Mouse (Mus musculus): ENCODE measurements around the gene Fasn. TPM values are rescaled to one million over a fixed set of nuclear protein-coding genes. Genes with fewer than 3 reads are reported as not detected.
A peak's percentile ranks its signal among the peaks of the same experiment; 100 is the strongest.
"Not testable (repeated sequence)": the region's sequence is repeated elsewhere in the genome, so short reads cannot be mapped to it uniquely, and the experiment has no call there.

Fasn gene
- polyA plus RNA-seq, 1 experiment from 2014 or later: 74.2 TPM

DNA sequence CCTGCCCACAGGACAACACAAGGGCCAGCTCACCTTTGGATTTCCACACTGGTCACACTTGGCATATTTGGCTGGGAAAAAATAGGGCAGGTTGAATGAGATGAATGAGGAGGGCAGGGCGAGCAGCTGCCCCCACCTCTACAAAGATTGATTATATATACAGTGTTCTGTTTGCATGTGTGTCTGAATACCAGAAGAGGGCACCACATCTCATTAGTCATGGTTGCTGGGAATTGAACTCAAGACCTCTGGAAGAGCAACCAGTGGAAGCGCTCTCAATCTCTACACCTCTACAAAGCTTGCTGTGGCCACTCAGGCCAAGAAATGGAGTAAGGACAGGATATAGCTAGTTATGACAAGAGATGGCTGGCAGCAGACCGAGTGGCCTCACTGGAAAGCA is 34.5 kb downstream of the Fasn start:
- Histone ChIP-seq H3K4me2 (replicated peaks) (no peak overlapping the region), H3K4me3 (no peak overlapping the region), H3K27me3 (no peaks in the 10 kb centered on the region), H3K27ac (no peak overlapping the region), H3K36me3 (peaks cover 76% of the 10 kb centered on the region), H3K9ac (no peak overlapping the region), H3K9me3 (no peaks in the 10 kb centered on the region), H3K4me1 (peaks cover 10% of the 10 kb centered on the region)
- 82% methylated on average over 3 of the region's 3 CpGs for WGBS
- no peak for ATAC-seq (ENCODE audit: insufficient number of reproducible peaks, insufficient read depth, low FRiP score, low TSS enrichment)

DNA sequence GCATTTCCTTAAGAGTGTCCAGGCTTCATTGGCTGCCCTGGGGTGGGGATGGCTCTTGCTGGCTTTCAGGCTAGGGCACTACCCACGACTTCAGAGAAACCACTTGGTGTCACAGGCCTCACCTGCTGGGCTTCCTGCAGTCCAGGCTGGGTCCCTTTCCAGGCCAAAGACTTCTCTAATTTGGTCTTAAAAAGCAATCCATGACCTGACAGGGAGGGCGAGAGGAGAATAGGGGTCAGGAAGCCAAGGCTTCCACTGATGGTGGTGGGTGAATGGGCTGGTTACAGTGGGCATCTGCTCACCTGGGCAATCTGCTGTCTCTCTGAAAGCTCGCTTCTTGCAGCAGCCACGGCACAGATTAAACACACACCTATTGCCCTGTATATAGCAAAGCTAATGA is 35.0 kb downstream of the Fasn start:
- H3K4me3 ChIP-seq: no peak overlapping the region
- ATAC-seq (ENCODE audit: insufficient number of reproducible peaks, insufficient read depth, low FRiP score, low TSS enrichment): no peak
- H3K36me3 ChIP-seq: peaks cover 75% of the 10 kb centered on the region
- 82% methylated on average over 4 of the region's 4 CpGs for WGBS
- H3K27me3 ChIP-seq: no peaks in the 10 kb centered on the region
- H3K4me1 ChIP-seq: peaks cover 7% of the 10 kb centered on the region
- no peak overlapping the region; the same call in 1 of the 2 replicates for H3K9ac ChIP-seq
- H3K9me3 ChIP-seq: no peaks in the 10 kb centered on the region
- H3K4me2 ChIP-seq (replicated peaks): no peak overlapping the region
- no peak overlapping the region for H3K27ac ChIP-seq

DNA sequence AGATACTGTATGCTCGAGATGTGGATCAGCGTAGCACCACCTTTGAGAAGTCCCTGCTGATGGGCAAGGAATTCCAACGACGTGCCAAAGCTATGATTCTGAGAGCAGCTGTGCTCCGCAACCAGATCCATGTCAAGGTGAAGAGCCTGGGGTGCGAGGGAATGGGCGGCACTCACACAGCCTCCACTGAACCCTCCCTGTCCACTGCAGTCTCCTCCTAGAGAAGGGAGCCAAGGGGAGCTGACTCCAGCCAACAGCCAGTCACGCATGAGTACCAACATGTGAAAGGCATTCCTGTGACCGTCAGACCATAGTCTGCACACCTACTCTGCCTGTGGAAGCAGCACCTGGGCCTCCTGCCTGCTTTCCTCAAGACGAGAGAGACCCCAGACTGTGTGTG is 35.9 kb downstream of the Fasn start:
- H3K36me3 ChIP-seq: peaks cover 66% of the 10 kb centered on the region
- H3K4me3 ChIP-seq; ATAC-seq (ENCODE audit: insufficient number of reproducible peaks, insufficient read depth, low FRiP score, low TSS enrichment); H3K9ac ChIP-seq; H3K4me1 ChIP-seq; H3K4me2 ChIP-seq (replicated peaks); H3K27me3 ChIP-seq; H3K27ac ChIP-seq; H3K9me3 ChIP-seq: not testable (repeated sequence)
- WGBS: 84% methylated on average over 10 of the region's 10 CpGs

DNA sequence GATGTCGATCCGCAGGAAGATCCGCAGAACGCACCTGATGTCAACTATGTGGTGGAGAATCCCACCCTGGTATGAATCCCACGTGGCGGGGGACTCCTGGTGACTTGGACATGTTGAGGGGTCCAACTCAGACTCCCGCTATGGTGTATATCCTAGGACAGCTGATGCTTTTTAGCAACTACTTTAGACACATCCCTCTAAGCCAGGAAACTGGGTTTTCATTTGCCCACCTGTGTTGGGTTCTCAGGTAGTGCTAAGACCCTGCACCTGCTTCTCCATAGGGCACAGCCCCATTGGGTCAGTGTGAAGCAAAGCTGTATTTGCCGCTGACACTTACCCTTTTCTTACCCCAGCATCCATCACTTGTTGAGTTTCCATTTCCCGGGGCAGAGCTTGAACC is 39.2 kb downstream of the Fasn start:
- 36% methylated on average over 9 of the region's 9 CpGs for WGBS
- H3K4me3 ChIP-seq: peak overlapping the region; percentile 99
- H3K4me2 ChIP-seq (replicated peaks): peak overlapping the region; percentile 98
- no peak overlapping the region for H3K27ac ChIP-seq
- no peaks in the 10 kb centered on the region for H3K27me3 ChIP-seq
- peak overlapping the region; percentile 96 for H3K9ac ChIP-seq
- H3K9me3 ChIP-seq: no peaks in the 10 kb centered on the region
- no peak for ATAC-seq (ENCODE audit: insufficient number of reproducible peaks, insufficient read depth, low FRiP score, low TSS enrichment)
- H3K36me3 ChIP-seq: peaks cover 51% of the 10 kb centered on the region
- H3K4me1 ChIP-seq: peaks cover 13% of the 10 kb centered on the region

DNA sequence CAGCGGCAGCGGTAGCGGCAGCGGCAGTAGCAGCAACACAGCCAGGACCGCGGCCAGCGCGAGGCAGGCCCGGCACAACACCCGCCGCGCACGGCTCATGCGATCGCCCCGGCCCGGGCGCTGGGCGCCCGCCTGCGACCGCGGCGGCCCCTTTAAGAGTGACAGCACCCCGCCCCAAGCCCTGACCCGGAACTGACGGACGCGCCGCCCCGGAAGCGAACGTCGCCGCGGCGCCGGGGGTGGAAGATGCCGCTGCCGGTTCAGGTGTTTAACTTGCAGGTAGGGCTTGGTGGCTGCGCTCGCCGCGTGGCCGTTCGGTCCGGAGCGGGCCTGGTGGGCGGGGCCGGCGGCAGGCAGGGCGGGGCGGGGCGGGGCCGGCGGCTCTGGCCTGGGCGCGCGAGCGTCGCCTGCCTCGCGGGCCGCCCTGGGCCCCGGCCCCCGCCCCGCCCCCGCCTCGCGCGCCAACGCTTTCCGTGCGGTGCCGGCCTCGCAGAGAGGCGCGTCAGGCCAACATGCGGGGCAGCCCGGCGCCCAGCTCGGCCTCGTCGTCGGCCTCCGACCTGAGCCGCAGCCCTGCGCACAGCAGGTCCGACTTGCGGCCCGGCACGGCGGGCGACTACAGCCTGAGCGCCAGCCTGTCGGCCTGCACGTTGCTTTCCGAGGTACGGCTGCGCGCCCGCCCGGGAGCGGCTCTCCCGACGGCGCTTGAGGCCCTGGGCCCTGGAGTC is 40.1 kb downstream of the Fasn start, which contains the start of the genes Rfng and Gps1:
Gene Rfng, minus strand, starts transcription at position 144 of the 728 bp plus-strand sequence.
Gene Gps1, plus strand, starts transcription at position 209 of the 728 bp plus-strand sequence.
- peak within 1 kb of the TSS; percentile 99 for H3K4me3 ChIP-seq
- peak; percentile 74 for ATAC-seq (ENCODE audit: insufficient number of reproducible peaks, insufficient read depth, low FRiP score, low TSS enrichment)
- H3K4me1 ChIP-seq: peaks cover 13% of the 10 kb centered on the region
- H3K27ac ChIP-seq: peak within 1 kb of the TSS; percentile 84
- no peaks in the 10 kb centered on the region for H3K9me3 ChIP-seq
- WGBS: under 1% methylated on average over 70 of the region's 107 CpGs
- no peaks in the 10 kb centered on the region for H3K27me3 ChIP-seq
- peaks cover 42% of the 10 kb centered on the region for H3K36me3 ChIP-seq
- peak within 1 kb of the TSS; percentile 98 for H3K4me2 ChIP-seq (replicated peaks)
- H3K9ac ChIP-seq: peak within 1 kb of the TSS; percentile 96

DNA sequence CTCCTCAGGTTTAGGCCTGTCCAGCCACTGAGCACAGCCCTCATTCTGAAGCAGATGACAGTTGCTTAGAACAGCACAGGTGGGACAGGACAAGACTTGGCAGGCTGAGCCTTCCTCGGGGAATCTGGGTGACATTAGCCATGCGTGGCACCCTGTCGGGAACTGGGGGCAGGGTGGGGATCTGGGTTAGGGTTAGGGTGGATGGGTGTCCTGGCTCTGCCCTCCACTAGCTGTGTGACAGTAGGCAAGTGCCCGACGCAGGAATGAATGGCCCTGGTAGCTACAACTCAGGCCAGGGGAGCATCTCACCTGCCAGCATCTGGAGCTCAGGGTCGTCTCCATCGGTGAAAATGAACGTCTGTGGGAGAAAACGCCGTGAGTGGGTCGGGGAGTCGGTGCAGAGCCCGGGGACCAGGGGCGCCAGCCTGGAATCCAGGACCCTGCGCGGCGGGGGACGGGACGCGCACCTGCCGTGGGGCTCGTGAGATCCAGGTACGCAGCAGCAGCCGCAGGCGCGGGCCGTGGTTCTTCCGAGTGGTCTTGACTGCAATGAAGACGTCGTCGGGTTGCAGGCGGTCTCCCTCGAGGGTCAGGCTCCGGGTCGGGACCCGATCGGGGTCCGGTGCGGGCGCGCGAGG is 40.8 kb downstream of the Fasn start:
- peak; percentile 10; the same call in 1 of the 2 replicates for ATAC-seq (ENCODE audit: insufficient number of reproducible peaks, insufficient read depth, low FRiP score, low TSS enrichment)
- peaks cover 13% of the 10 kb centered on the region for H3K4me1 ChIP-seq
- no peaks in the 10 kb centered on the region for H3K27me3 ChIP-seq
- peak overlapping the region; percentile 99 for H3K4me3 ChIP-seq
- peak overlapping the region; percentile 84 for H3K27ac ChIP-seq
- no peaks in the 10 kb centered on the region for H3K9me3 ChIP-seq
- H3K9ac ChIP-seq: peak overlapping the region; percentile 96
- peak overlapping the region; percentile 98 for H3K4me2 ChIP-seq (replicated peaks)
- peaks cover 38% of the 10 kb centered on the region for H3K36me3 ChIP-seq
- WGBS: 1% methylated on average over 42 of the region's 42 CpGs

DNA sequence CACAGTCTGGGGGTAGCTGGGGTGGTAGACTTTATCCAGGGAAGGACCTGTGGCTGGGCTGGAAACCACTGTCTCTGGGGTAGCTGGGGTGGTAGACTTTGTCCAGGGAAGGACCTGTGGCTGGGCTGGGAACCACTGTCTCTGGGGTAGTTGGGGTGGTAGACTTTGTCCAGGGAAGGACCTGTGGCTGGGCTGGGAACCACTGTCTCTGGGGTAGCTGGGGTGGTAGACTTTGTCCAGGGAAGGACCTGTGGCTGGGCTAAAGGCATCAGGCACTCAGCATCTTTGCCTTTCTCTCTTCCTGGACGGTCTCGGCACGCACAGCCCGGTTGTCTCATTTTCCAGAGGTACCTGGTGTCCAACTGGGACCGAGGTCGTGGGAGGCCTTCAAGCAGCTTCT is 43.0 kb downstream of the Fasn start:
- not testable (repeated sequence) for H3K27me3 ChIP-seq; H3K9me3 ChIP-seq; H3K27ac ChIP-seq; ATAC-seq (ENCODE audit: insufficient number of reproducible peaks, insufficient read depth, low FRiP score, low TSS enrichment); H3K9ac ChIP-seq; H3K4me3 ChIP-seq; H3K4me2 ChIP-seq (replicated peaks)
- peaks cover 19% of the 10 kb centered on the region; the same call in 1 of the 2 replicates for H3K36me3 ChIP-seq
- H3K4me1 ChIP-seq: peaks cover 18% of the 10 kb centered on the region
- WGBS: 86% methylated on average over 6 of the region's 6 CpGs

DNA sequence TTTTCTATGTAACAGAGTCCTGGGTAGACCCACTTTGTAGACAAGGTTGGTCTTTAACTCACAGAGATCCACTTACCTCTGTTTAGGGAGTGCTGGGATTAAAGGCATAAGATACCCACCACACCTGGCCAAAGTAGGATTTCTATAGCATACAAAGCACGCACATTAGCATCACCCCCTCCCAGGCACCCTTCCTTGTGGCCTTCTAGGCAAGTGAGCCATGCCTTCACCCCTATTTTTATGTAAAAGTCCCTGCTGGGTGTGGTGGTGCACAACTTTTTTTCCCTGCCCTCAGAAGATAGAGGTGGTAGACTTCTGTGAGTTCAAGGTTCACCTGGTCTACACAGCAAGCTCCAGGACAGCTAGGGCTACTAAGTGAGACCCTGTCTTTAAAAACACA is 44.5 kb downstream of the Fasn start:
- H3K4me3 ChIP-seq: no peak overlapping the region
- H3K9me3 ChIP-seq: no peaks in the 10 kb centered on the region
- no peak overlapping the region for H3K4me2 ChIP-seq (replicated peaks)
- no peak for ATAC-seq (ENCODE audit: insufficient number of reproducible peaks, insufficient read depth, low FRiP score, low TSS enrichment)
- no peak overlapping the region for H3K9ac ChIP-seq
- H3K36me3 ChIP-seq: peaks cover 19% of the 10 kb centered on the region; the same call in 1 of the 2 replicates
- no peaks in the 10 kb centered on the region for H3K27me3 ChIP-seq
- peaks cover 14% of the 10 kb centered on the region for H3K4me1 ChIP-seq
- H3K27ac ChIP-seq: no peak overlapping the region
- WGBS: 85% methylated on average over 1 of the region's 1 CpGs

DNA sequence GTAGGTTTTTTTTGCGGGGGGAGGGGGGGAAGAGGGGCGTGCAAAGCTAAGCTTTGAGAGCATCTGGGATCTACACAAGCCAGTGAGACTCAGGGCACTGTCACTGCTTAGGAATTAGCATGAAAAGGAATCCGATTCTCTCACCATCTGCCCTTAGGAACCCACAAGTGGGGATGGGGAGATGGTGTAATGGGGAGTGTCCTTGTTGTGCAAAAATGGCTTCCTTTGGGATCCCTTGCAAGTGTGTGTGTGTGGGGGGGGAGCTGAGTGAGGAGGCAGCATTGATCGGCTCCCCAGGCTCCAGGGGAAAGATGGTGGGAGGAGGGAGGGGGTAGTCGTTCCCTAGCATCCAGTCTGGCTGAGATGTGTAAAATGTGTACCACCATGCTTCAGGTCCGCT is 47.2 kb downstream of the Fasn start:
- Histone ChIP-seq H3K36me3 (peaks cover 14% of the 10 kb centered on the region; the same call in 1 of the 2 replicates), H3K27me3 (no peaks in the 10 kb centered on the region), H3K9ac (no peak overlapping the region), H3K27ac (no peak overlapping the region), H3K4me3 (no peak overlapping the region), H3K4me1 (peaks cover 8% of the 10 kb centered on the region; the same call in 1 of the 2 replicates), H3K9me3 (no peaks in the 10 kb centered on the region), H3K4me2 (replicated peaks) (no peak overlapping the region)
- ATAC-seq (ENCODE audit: insufficient number of reproducible peaks, insufficient read depth, low FRiP score, low TSS enrichment): no peak
- WGBS: 30% methylated on average over 6 of the region's 6 CpGs

DNA sequence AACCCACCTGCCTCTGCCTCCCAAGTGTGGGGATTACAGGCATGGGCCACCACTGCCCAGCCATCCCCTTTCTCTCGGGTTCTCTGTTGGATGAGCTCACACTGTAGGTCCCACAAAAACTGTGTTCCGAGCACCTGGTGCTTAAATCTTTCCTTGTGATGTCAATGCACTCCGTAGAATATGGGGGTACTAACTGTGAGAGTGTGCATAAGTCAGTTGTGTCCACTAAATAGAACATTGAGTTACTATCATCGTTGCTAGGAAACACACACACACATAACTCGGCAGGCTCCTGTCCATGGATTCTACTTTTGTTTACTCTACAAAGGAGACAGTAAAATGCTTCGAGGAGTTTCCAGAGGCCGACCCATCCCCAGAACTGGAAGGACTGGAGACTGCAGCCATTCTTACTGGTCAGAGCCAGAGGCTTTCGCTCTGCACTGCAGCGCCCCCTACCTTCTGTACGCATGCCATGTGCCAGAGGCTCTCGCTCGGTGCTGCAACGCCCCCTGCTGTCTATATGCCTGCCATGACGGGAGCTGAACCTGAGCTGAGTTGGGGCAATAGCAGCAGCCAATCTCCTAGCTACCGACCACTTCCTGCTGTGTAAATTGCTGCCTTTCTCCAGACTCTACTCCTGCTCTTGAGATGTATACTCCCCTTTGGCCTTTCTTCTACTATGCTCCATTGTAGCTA is 48.4 kb downstream of the Fasn start:
- Histone ChIP-seq H3K4me2 (replicated peaks) (no peak overlapping the region; the same call in 1 of the 2 replicates), H3K4me1 (peaks cover 8% of the 10 kb centered on the region; the same call in 1 of the 2 replicates), H3K9me3 (no peaks in the 10 kb centered on the region), H3K27me3 (no peaks in the 10 kb centered on the region), H3K4me3 (no peak overlapping the region), H3K9ac (no peak overlapping the region), H3K27ac (no peak overlapping the region), H3K36me3 (peaks cover 6% of the 10 kb centered on the region; the same call in 1 of the 2 replicates)
- 27% methylated on average over 15 of the region's 15 CpGs for WGBS
- peak; percentile 19; the same call in 1 of the 2 replicates for ATAC-seq (ENCODE audit: insufficient number of reproducible peaks, insufficient read depth, low FRiP score, low TSS enrichment)

DNA sequence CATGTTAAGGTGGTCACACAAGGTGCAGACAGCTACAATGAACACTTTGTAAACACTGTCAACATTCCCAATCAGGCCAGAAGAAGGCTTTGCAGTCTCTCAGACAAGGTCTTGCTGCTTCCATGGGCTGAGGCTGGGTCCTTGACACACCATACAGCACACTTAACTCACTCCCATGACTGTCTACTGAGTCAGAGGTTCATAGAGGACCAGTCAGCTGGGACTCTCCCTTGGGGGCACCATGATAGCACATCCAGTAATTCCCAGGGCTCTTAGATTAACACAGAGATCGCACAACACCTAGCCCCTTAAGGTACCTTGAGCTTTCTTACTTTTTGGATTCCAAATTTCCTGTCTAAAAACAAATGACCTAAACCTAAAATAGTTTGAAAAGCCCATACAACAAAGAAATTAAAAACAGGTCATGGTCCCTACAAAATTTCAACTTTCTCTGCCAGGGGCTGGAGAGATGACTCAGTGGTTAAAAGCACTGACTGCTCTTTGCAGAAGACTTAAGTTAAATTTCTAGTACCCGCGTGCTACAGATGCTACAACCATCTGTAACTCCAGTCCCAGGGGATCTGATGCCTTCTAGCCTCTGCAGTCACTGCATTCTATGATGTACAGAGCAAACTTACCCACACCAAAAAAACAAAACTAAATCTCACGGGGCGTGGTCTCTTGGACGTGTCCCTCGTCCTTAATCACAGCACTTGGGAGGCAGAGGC is 50.7 kb downstream of the Fasn start:
- no peak overlapping the region for H3K4me2 ChIP-seq (replicated peaks)
- no peak overlapping the region for H3K9ac ChIP-seq
- no peak overlapping the region for H3K4me3 ChIP-seq
- no peaks in the 10 kb centered on the region for H3K36me3 ChIP-seq
- no peak overlapping the region for H3K27ac ChIP-seq
- H3K4me1 ChIP-seq: peaks cover 8% of the 10 kb centered on the region; the same call in 1 of the 2 replicates
- no peaks in the 10 kb centered on the region for H3K9me3 ChIP-seq
- 88% methylated on average over 7 of the region's 7 CpGs for WGBS
- ATAC-seq (ENCODE audit: insufficient number of reproducible peaks, insufficient read depth, low FRiP score, low TSS enrichment): no peak
- no peaks in the 10 kb centered on the region for H3K27me3 ChIP-seq
